Mouse (Mus musculus): Measurements from ENCODE around the gene Prom1.
A peak's percentile ranks its signal among the peaks of the same experiment; 100 is the strongest.

DNA sequence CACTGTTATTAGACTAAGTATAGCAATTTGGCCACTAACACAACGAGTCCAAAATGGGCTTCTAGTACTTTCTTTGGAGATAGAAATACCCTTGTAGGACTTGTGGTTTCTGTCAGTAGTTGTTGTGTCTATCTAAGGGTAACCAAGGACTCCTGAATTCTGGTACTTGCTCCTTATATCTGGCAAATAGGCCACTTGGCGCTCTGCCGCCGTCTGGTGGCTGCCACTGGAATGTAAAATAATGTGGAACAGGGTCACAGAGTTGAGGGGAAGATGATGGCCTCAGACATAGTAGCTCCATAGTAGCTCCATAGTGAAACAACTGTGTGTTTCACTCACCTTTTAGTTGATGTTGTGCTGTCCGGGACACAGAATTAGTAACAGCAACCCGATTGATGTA, 111.5 kb downstream of the Prom1 start:
- TF ChIP-seq CTCF (IDR thresholded peaks at IDR 0.05; ENCODE audit: extremely low read depth, insufficient read depth, low read length) = peak; percentile 62
- no peak for TF ChIP-seq POLR2A (IDR thresholded peaks at IDR 0.05; ENCODE audit: extremely low read depth, insufficient read depth, low read length)

Measured in cortical plate, adult 2 months (tissue).